12 mouse cellular contexts compared by ENCODE assay signal in the genomic region with DNA sequence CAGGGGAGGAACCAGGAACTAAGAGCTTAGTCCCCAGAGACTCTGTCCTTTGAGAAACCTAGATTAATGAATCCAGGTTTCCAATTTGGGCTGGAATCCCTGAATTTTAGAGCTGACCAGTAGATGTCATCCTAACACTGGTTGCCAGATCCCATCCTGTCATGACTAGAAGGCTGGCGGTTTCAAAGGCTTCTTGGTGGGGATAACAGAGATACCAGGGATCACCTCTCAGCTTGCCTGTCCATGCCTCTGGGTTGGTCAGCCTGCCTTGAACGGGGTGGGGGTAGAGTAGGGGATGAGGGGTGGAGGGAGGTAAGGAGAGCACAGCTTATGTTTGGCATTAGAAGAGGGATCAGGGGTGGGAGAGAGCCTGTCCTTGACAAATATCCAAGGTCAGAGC. TPM values are rescaled to one million over a fixed set of nuclear protein-coding genes. Genes with fewer than 3 reads are reported as not detected.
A peak's percentile ranks its signal among the peaks of the same experiment; 100 is the strongest.
DNase-seq lines count a peak whose midpoint lies in the region; ATAC-seq and TF ChIP-seq lines count a peak whose summit lies in the region.
"Had no signal": no experiment of that assay in that cellular context is flagged by ENCODE, and none has a peak within 500 bp of the region (broad histone marks: within the 10 kb centered on the region; RNA-seq: fewer than 3 reads in every experiment).

No protein-coding gene starts in this region.

- H3K9me3 ChIP-seq in forebrain, embryonic 14.5 days (replicated peaks; ENCODE audit: control insufficient read depth, low read length), result no peaks in the 10 kb centered on the region
- no peaks in the 10 kb centered on the region for H3K9me3 ChIP-seq in forebrain, embryonic 12.5 days
- H3K9me3 ChIP-seq: liver, embryonic 15.5 days had no signal

- H3K27me3 ChIP-seq in forebrain, embryonic 14.5 days (replicated peaks; ENCODE audit: control insufficient read depth, insufficient read depth, low read length), result no peaks in the 10 kb centered on the region
- H3K27me3 ChIP-seq in forebrain, embryonic 12.5 days, result peaks cover 6% of the 10 kb centered on the region; the same call in 1 of the 2 replicates
- H3K27me3 ChIP-seq: liver, embryonic 15.5 days had no signal

- no peak overlapping the region for H3K27ac ChIP-seq in forebrain, embryonic 14.5 days (ENCODE audit: low read depth, low read length)
- H3K27ac ChIP-seq in forebrain, embryonic 12.5 days, result no peak overlapping the region
- H3K27ac ChIP-seq in left cerebral cortex, adult 2 months, result no peak overlapping the region
- H3K27ac ChIP-seq: liver, embryonic 15.5 days had no signal

- no peak for ATAC-seq in forebrain, embryonic 14.5 days
- ATAC-seq in forebrain, embryonic 12.5 days (ENCODE audit: low FRiP score), result no peak

- DNase-seq in forebrain, embryonic 14.5 days (ENCODE audit: low spot score), result peak; percentile 71
- peak in 1 of 2 experiments; percentile 26 for DNase-seq in left cerebral cortex, adult 2 months (ENCODE audit: extremely low spot score in 1 of 2, low spot score in 2 of 2)
- no peak for DNase-seq in left cerebral cortex, adult 8-10 months (ENCODE audit: low spot score in 2 of 2)
- DNase-seq in adrenal gland, postnatal 14 days, result peak; percentile 32
- peak; percentile 38 to 57 for DNase-seq in left cerebral cortex, postnatal 25 days (ENCODE audit: low spot score in 2 of 2)
- DNase-seq in frontal cortex, postnatal 10 days (ENCODE audit: low spot score in 2 of 2), result no peak
- DNase-seq in yolk sac, embryonic 10.5 days (ENCODE audit: low spot score), result no peak

- no peaks in the 10 kb centered on the region for H3K4me1 ChIP-seq in forebrain, embryonic 14.5 days (ENCODE audit: control insufficient read depth, insufficient read depth, low read length)
- H3K4me1 ChIP-seq in forebrain, embryonic 12.5 days, result no peaks in the 10 kb centered on the region
- H3K4me1 ChIP-seq: liver, embryonic 15.5 days had no signal

- intact Hi-C loops in left cerebral cortex, adult 2 months (cut with DNase I), result loop anchor here (1.0 to 10.0 kb wide), 3 partner anchors 174 to 527 kb away; no protein-coding TSS in a partner anchor
- intact Hi-C loops in left cerebral cortex, postnatal 25 days (cut with DNase I), result loop anchor here (1.0 to 10.0 kb wide), 2 partner anchors 172 to 524 kb away; no protein-coding TSS in a partner anchor

- no peaks in the 10 kb centered on the region for H3K36me3 ChIP-seq in forebrain, embryonic 14.5 days (ENCODE audit: control insufficient read depth, insufficient read depth, low read length)
- no peaks in the 10 kb centered on the region for H3K36me3 ChIP-seq in forebrain, embryonic 12.5 days (replicated peaks)
- H3K36me3 ChIP-seq: liver, embryonic 15.5 days had no signal

- no peak overlapping the region for H3K4me3 ChIP-seq in forebrain, embryonic 14.5 days (ENCODE audit: low read depth, low read length)
- no peak overlapping the region for H3K4me3 ChIP-seq in forebrain, embryonic 12.5 days (replicated peaks)
- no peak overlapping the region for H3K4me3 ChIP-seq in left cerebral cortex, adult 2 months
- H3K4me3 ChIP-seq: liver, embryonic 15.5 days had no signal

- WGBS in forebrain, embryonic 14.5 days, result 21% methylated on average over 2 of the region's 2 CpGs
- 22% methylated on average over 2 of the region's 2 CpGs for WGBS in forebrain, embryonic 12.5 days

- H3K9ac ChIP-seq in forebrain, embryonic 14.5 days (ENCODE audit: low read length), result no peak overlapping the region
- no peak overlapping the region for H3K9ac ChIP-seq in forebrain, embryonic 12.5 days
- H3K9ac ChIP-seq: liver, embryonic 15.5 days had no signal

- TF ChIP-seq CTCF in left cerebral cortex, adult 2 months (IDR thresholded peaks at IDR 0.05), result peak; percentile 58

- H3K4me2 ChIP-seq in forebrain, embryonic 14.5 days (ENCODE audit: low read length), result no peak overlapping the region
- H3K4me2 ChIP-seq in forebrain, embryonic 12.5 days, result no peak overlapping the region
- H3K4me2 ChIP-seq: liver, embryonic 15.5 days had no signal

RNA-seq across cellular contexts. Expression of a gene that starts 34.0 kb away (rescaled TPM):
- polyA plus RNA-seq in forebrain, embryonic 14.5 days (2014; fragmentation: Nextera tagmentation; extraction: Ambion mirVana), result not detected in 2 replicates
- polyA plus RNA-seq in forebrain, embryonic 12.5 days (2016; fragmentation: Nextera tagmentation; extraction: Ambion mirVana), result not detected in 2 replicates
- not detected for total RNA-seq in left cerebral cortex, adult 2 months (2021)
- total RNA-seq in left cerebral cortex, adult 8-10 months (2022), result not detected
- total RNA-seq in adrenal gland, postnatal 14 days (2021), result not detected in 2 replicates
- total RNA-seq in left cerebral cortex, postnatal 25 days (2021), result not detected
- total RNA-seq: common myeloid progenitor, adult 5-6 weeks; neutrophil, adult 5-6 weeks had no signal
- polyA plus RNA-seq: heart, embryonic 14.5 days; liver, embryonic 15.5 days had no signal

Comparison
In these comparisons a context has a peak if more than half of its experiments do, and no peak if none do; other contexts are left out.
1. DNase-seq: peak in forebrain, embryonic 14.5 days (single experiment), adrenal gland, postnatal 14 days (single experiment) and left cerebral cortex, postnatal 25 days (2 of 2); none in left cerebral cortex, adult 8-10 months (0 of 2), frontal cortex, postnatal 10 days (0 of 2) and yolk sac, embryonic 10.5 days (single experiment).